Mouse (Mus musculus) hindbrain, postnatal 0 days (tissue): ENCODE data around the gene Six4. TPM values are rescaled to one million over a fixed set of nuclear protein-coding genes. Genes with fewer than 3 reads are reported as not detected.
"Not testable (repeated sequence)": the region's sequence is repeated elsewhere in the genome, so short reads cannot be mapped to it uniquely, and the experiment has no call there.

ENCODE experiments used
- ATAC-seq: fragments of 200-750 bp; cut with Nextera tagmentation; 2 replicates; pipeline ENCODE4 v1.8.0; 2017; ENCODE audit warnings: mild to moderate bottlenecking, moderate TSS enrichment, moderate library complexity
- DNase-seq: peaks from one replicate; pipeline ENCODE4 v3.0.0-alpha.2; 2015; ENCODE audit warnings: low spot score
- H3K27ac ChIP-seq: fragments of 300-500 bp; sonication (generic); 2 replicates; pipeline ENCODE4 v1.5.1; 2014; ENCODE audit warnings: mild to moderate bottlenecking
- H3K27me3 ChIP-seq: fragments of 300-500 bp; sonication (generic); 2 replicates; pipeline ENCODE4 v1.6.1; 2014; ENCODE audit warnings: low read length, mixed read lengths; ENCODE audit not compliant: insufficient read depth
- H3K36me3 ChIP-seq: fragments of 300-500 bp; sonication (generic); 2 replicates; pipeline ENCODE4 v1.6.1; 2014; ENCODE audit warnings: low read length, mixed read lengths; ENCODE audit not compliant: insufficient read depth
- H3K4me1 ChIP-seq: fragments of 300-500 bp; sonication (generic); 2 replicates; pipeline ENCODE4 v1.6.1; 2014; ENCODE audit warnings: antibody characterized with exemption, low read length, mixed read lengths; ENCODE audit not compliant: insufficient read depth
- H3K4me2 ChIP-seq: fragments of 300-500 bp; sonication (generic); 2 replicates; pipeline ENCODE4 v1.6.1; 2014; ENCODE audit warnings: low read depth, mild to moderate bottlenecking, low read length, moderate library complexity, mixed read lengths
- H3K4me3 ChIP-seq: fragments of 300-500 bp; sonication (generic); 2 replicates; pipeline ENCODE4 v1.5.1; 2014; ENCODE audit warnings: low read length
- H3K9ac ChIP-seq: fragments of 300-500 bp; sonication (generic); replicated peaks from 2 replicates; pipeline ENCODE4 v1.6.1; 2014; ENCODE audit warnings: mild to moderate bottlenecking, low read length, moderate library complexity, mixed read lengths
- H3K9me3 ChIP-seq: fragments of 300-500 bp; sonication (generic); 2 replicates; pipeline ENCODE4 v1.6.1; 2016; ENCODE audit warnings: low read length, mixed read lengths
- CTCF ChIP-seq: IDR thresholded peaks from 2 replicates; pipeline ENCODE4 v1.5.1; 2016; ENCODE audit warnings: antibody characterized with exemption, control low read depth, low read depth
- WGBS: fragments of 180-500 bp; shearing (Covaris S2); extraction: QIAGEN DNeasy Blood & Tissue Kit; methylation state at CpG from one replicate; pipeline ENCODE4 v1.1.7; 2014; 5-methylcytosine and 5-hydroxymethylcytosine counted together
- polyA plus RNA-seq: library from polyadenylated mRNA; unstranded; fragments of >200 nt; fragmentation: Nextera tagmentation; extraction: Ambion mirVana; gene quantifications from 2 replicates; pipeline ENCODE4 v1.2.1, GENCODE M21; 2015
- total RNA-seq: library from RNA; depleted of rRNA; stranded (reverse); fragments of >200 nt; gene quantifications from 2 replicates; pipeline ENCODE4 v1.2.3, GENCODE M21; 2014

The Six4 gene
- total and polyA plus RNA-seq, 2 experiments from 2014 or later: 0.26 to 1.6 TPM

- no peaks in the 10 kb centered on the region for H3K9me3 ChIP-seq
- H3K27me3 ChIP-seq: no peaks in the 10 kb centered on the region
- H3K9ac ChIP-seq: no peak overlapping the region
- no peak overlapping the region for H3K4me3 ChIP-seq
- no peaks in the 10 kb centered on the region for H3K36me3 ChIP-seq
- H3K4me2 ChIP-seq: no peak overlapping the region
- TF ChIP-seq CTCF: no peak
- no peak for ATAC-seq
- H3K27ac ChIP-seq: no peak overlapping the region
- 80% methylated on average over 5 of the region's 5 CpGs for WGBS
- DNase-seq: no peak
- H3K4me1 ChIP-seq: no peaks in the 10 kb centered on the region
Measured at GRCm38 (mm10) chr12:73088911-73089310, 24.3 kb downstream of the Six4 start.

GRCm38 (mm10) chr12:73088500-73088899 lies 24.8 kb downstream of the Six4 start:
- TF ChIP-seq CTCF: no peak
- no peaks in the 10 kb centered on the region for H3K27me3 ChIP-seq
- WGBS: 75% methylated on average over 5 of the region's 5 CpGs
- no peak overlapping the region for H3K4me3 ChIP-seq
- no peak overlapping the region for H3K9ac ChIP-seq
- no peaks in the 10 kb centered on the region for H3K9me3 ChIP-seq
- H3K27ac ChIP-seq: no peak overlapping the region
- no peaks in the 10 kb centered on the region for H3K36me3 ChIP-seq
- H3K4me2 ChIP-seq: no peak overlapping the region
- no peak for ATAC-seq
- DNase-seq: no peak
- H3K4me1 ChIP-seq: no peaks in the 10 kb centered on the region

- no peak for TF ChIP-seq CTCF
- Histone ChIP-seq H3K4me1 (no peaks in the 10 kb centered on the region), H3K9me3 (no peaks in the 10 kb centered on the region), H3K9ac (no peak overlapping the region), H3K4me2 (no peak overlapping the region), H3K4me3 (no peak overlapping the region), H3K27ac (no peak overlapping the region), H3K27me3 (no peaks in the 10 kb centered on the region), H3K36me3 (no peaks in the 10 kb centered on the region)
- ATAC-seq (no peak), DNase-seq (no peak)
- WGBS: 91% methylated on average over 7 of the region's 7 CpGs
Measured at GRCm38 (mm10) chr12:73087086-73087485, 26.2 kb downstream of the Six4 start.

GRCm38 (mm10) chr12:73085739-73086630 lies 27.3 kb downstream of the Six4 start:
- ATAC-seq (no peak), DNase-seq (no peak)
- WGBS: 26% methylated on average over 11 of the region's 11 CpGs
- no peaks in the 10 kb centered on the region for H3K27me3 ChIP-seq
- no peak for TF ChIP-seq CTCF
- no peak overlapping the region for H3K4me3 ChIP-seq
- H3K9me3 ChIP-seq: no peaks in the 10 kb centered on the region
- H3K9ac ChIP-seq: no peak overlapping the region
- no peaks in the 10 kb centered on the region for H3K4me1 ChIP-seq
- no peaks in the 10 kb centered on the region for H3K36me3 ChIP-seq
- H3K4me2 ChIP-seq: no peak overlapping the region
- no peak overlapping the region for H3K27ac ChIP-seq

GRCm38 (mm10) chr12:73083773-73084172 lies 29.5 kb downstream of the Six4 start:
- ATAC-seq (no peak), DNase-seq (no peak)
- H3K27ac ChIP-seq: no peak overlapping the region
- no peaks in the 10 kb centered on the region for H3K9me3 ChIP-seq
- H3K4me1 ChIP-seq: no peaks in the 10 kb centered on the region
- no peaks in the 10 kb centered on the region for H3K27me3 ChIP-seq
- no peak for TF ChIP-seq CTCF
- H3K4me2 ChIP-seq: no peak overlapping the region
- 86% methylated on average over 4 of the region's 4 CpGs for WGBS
- no peak overlapping the region for H3K9ac ChIP-seq
- no peaks in the 10 kb centered on the region for H3K36me3 ChIP-seq
- H3K4me3 ChIP-seq: no peak overlapping the region

- H3K4me1 ChIP-seq, ATAC-seq, DNase-seq: not testable (repeated sequence)
Measured at GRCm38 (mm10) chr12:73081828-73082227, 31.4 kb downstream of the Six4 start.

GRCm38 (mm10) chr12:73060805-73061410 lies 52.3 kb downstream of the Six4 start:
- H3K9ac ChIP-seq: no peak overlapping the region
- H3K4me1 ChIP-seq: no peaks in the 10 kb centered on the region
- no peaks in the 10 kb centered on the region for H3K36me3 ChIP-seq
- peaks cover 15% of the 10 kb centered on the region; the same call in 1 of the 2 replicates for H3K27me3 ChIP-seq
- no peak for DNase-seq
- WGBS: 58% methylated on average over 9 of the region's 9 CpGs
- H3K4me2 ChIP-seq: no peak overlapping the region
- H3K4me3 ChIP-seq: no peak overlapping the region
- no peak for ATAC-seq
- no peak for TF ChIP-seq CTCF
- no peaks in the 10 kb centered on the region for H3K9me3 ChIP-seq
- H3K27ac ChIP-seq: no peak overlapping the region

More at GRCm38 (mm10) chr12:73081828-73082227, 31.4 kb downstream of the Six4 start:
- WGBS: 88% methylated on average over 4 of the region's 4 CpGs
- H3K36me3 ChIP-seq, H3K27ac ChIP-seq, H3K27me3 ChIP-seq, H3K9me3 ChIP-seq, H3K4me3 ChIP-seq, H3K9ac ChIP-seq, H3K4me2 ChIP-seq: not testable (repeated sequence)
